Mouse (Mus musculus) myocyte (in vitro differentiated cells): ENCODE data around the gene R3hdm4.

ENCODE experiments used
- E2F4 ChIP-seq: IDR thresholded peaks from one replicate; pipeline ENCODE4 v1.6.1; 2011; ENCODE audit warnings: mild to moderate bottlenecking, control low read depth, moderate library complexity; ENCODE audit not compliant: insufficient read depth
- MAX ChIP-seq: IDR thresholded peaks from one replicate; pipeline ENCODE4 v1.6.1; 2011; ENCODE audit warnings: low read depth, mild to moderate bottlenecking, control low read depth
- MYOD1 ChIP-seq, 3 experiments: IDR thresholded peaks; one replicate each; pipeline ENCODE4 v1.6.1; 2011; ENCODE audit warnings: control low read depth in 2 of 3, low read depth in 2 of 3, mild to moderate bottlenecking in 2 of 3, moderate library complexity in 1 of 3; ENCODE audit not compliant: insufficient read length in 2 of 3, control insufficient read depth in 1 of 3
- POLR2A ChIP-seq: IDR thresholded peaks from one replicate; pipeline ENCODE4 v1.6.1; 2011; ENCODE audit warnings: low read depth, mild to moderate bottlenecking, control low read depth, moderate library complexity; ENCODE audit not compliant: insufficient read length
- POLR2AphosphoS2 ChIP-seq: IDR thresholded peaks from one replicate; pipeline ENCODE4 v1.6.1; 2011; ENCODE audit warnings: low read depth, control low read depth; ENCODE audit not compliant: insufficient read length
- REST ChIP-seq: IDR thresholded peaks from one replicate; pipeline ENCODE4 v1.6.1; 2011; ENCODE audit warnings: mild to moderate bottlenecking, control low read depth, moderate library complexity; ENCODE audit not compliant: insufficient read depth, insufficient read length
- TCF12 ChIP-seq: IDR thresholded peaks from one replicate; pipeline ENCODE4 v1.6.1; 2011; ENCODE audit warnings: mild to moderate bottlenecking, control low read depth; ENCODE audit not compliant: poor library complexity, insufficient read depth, severe bottlenecking

DNA sequence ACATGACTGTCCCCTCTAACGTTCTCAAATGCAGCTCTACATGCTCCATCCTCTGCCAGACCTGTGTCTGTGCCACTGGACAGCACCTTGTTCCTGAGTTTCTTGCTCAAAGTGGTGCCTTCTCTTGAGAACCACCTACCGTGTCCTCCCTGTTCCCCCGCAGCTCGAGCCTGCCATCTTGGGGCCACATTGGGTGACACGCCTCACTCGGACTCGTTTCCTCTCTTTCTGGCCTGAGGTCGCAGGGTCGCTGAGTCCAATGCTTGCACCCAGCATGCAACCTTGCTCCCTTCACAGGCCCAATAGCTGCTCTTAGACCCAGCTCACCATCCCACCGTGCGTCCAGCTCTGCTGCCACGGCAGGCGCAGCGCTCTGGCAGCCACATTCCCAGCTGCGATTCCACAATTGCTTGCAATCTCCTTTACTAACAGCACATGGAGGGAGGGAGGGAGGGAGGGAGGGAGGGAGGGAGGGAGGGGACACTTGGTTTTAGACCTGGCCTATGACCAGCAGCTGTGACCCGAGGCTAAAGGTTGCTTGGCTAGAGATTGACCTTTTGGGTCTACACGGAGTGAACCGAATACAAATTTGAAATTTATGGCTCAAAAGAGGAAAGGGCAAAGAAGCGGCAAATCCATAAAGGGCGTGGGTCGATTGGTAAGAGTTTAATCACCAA is 37.3 kb upstream of the R3hdm4 start:
- TF ChIP-seq POLR2A (no peak), REST (no peak), TCF12 (no peak), MYOD1 (IDR thresholded peaks at IDR 0.05; ENCODE audit: control insufficient read depth in 1 of 3, insufficient read length in 2 of 3, low read depth in 2 of 3) (no peak), E2F4 (no peak), MAX (no peak), POLR2AphosphoS2 (no peak)
